Mouse (Mus musculus) MEL (cell line): ENCODE data around the gene Zfp109.

Source experiments
- CHD2 ChIP-seq: IDR thresholded peaks from 2 replicates; pipeline ENCODE4 v1.6.1; 2011; ENCODE audit warnings: low read length, improper control_type of control experiment
- CTCF ChIP-seq, 3 experiments: IDR thresholded peaks in 2 of 3; conservative IDR thresholded peaks in 1 of 3; 2 replicates each; pipeline ENCODE4 v1.5.1; 2011 to 2012; ENCODE audit warnings: low read length in 3 of 3, low read depth in 2 of 3, mild to moderate bottlenecking in 2 of 3, improper control_type of control experiment in 1 of 3, inconsistent platforms in 1 of 3, mixed read lengths in 1 of 3, moderate library complexity in 1 of 3; ENCODE audit not compliant: control insufficient read depth in 1 of 3, insufficient read depth in 1 of 3, poor library complexity in 1 of 3, severe bottlenecking in 1 of 3
- MAX ChIP-seq: IDR thresholded peaks from 2 replicates; pipeline ENCODE4 v1.6.1; 2011; ENCODE audit warnings: low read length, improper control_type of control experiment
- MEF2A ChIP-seq: IDR thresholded peaks from 2 replicates; pipeline ENCODE4 v1.6.1; 2014; ENCODE audit warnings: low read depth, mild to moderate bottlenecking, inconsistent platforms, low read length, improper control_type of control experiment; ENCODE audit not compliant: poor library complexity, insufficient replicate concordance, severe bottlenecking; ENCODE audit errors: extremely low read depth
- POLR2A ChIP-seq, 2 experiments: IDR thresholded peaks; 2 replicates each; pipeline ENCODE4 v1.6.1; 2011 to 2012; ENCODE audit warnings: low read length in 2 of 2, mild to moderate bottlenecking in 2 of 2, control low read depth in 1 of 2, improper control_type of control experiment in 1 of 2, low read depth in 1 of 2, moderate library complexity in 1 of 2; ENCODE audit not compliant: control insufficient read depth in 1 of 2, insufficient read depth in 1 of 2, poor library complexity in 1 of 2
- POLR2AphosphoS2 ChIP-seq: IDR thresholded peaks from 2 replicates; pipeline ENCODE4 v1.6.1; 2011; ENCODE audit warnings: low read length, improper control_type of control experiment
- SMC3 ChIP-seq: IDR thresholded peaks from 2 replicates; pipeline ENCODE4 v1.6.1; 2011; ENCODE audit warnings: low read depth, low read length, improper control_type of control experiment

DNA sequence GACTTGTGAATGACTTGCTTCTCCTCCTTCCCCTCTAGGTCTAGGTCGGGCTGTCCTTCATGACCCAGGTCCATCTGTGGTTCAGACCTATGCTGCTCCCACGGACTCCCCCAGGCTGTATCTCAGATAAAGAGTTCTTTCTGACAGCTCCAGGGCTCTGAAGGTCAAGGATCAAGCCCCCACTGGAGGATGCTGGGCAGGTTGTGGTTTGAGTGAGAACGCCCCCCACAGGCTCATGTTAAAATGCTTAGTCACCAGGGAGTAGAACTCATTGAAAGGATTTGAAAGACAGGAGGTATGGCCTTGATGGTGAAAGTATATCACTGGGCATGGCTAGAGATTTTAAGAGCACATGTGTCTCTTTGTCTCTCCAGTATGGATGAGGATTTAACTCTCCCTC, 31.9 kb upstream of the Zfp109 start:
- no peak for TF ChIP-seq CTCF (IDR thresholded peaks at IDR 0.05 in 2 of 3, conservative IDR thresholded peaks at IDR 0.05 in 1 of 3; ENCODE audit: control insufficient read depth in 1 of 3, insufficient read depth in 1 of 3, low read depth in 2 of 3, low read length in 3 of 3, poor library complexity in 1 of 3, severe bottlenecking in 1 of 3)
- no peak for TF ChIP-seq POLR2A (IDR thresholded peaks at IDR 0.05; ENCODE audit: control insufficient read depth in 1 of 2, insufficient read depth in 1 of 2, low read depth in 1 of 2, low read length in 2 of 2, poor library complexity in 1 of 2)
- no peak for TF ChIP-seq CHD2
- no peak for TF ChIP-seq SMC3
- TF ChIP-seq MAX, result no peak
- TF ChIP-seq POLR2AphosphoS2, result no peak
- no peak for TF ChIP-seq MEF2A
